21 mouse cellular contexts compared by ENCODE assay signal in genomic region chr6:84710831-84711230, GRCm38 (mm10).
"Had no signal": no experiment of that assay in that cellular context is flagged by ENCODE, and none has a peak within 500 bp of the region (broad histone marks: within the 10 kb centered on the region; RNA-seq: fewer than 3 reads in every experiment).

No protein-coding gene starts in this region.

- H3K4me3 ChIP-seq: kidney, embryonic 15.5 days; left cerebral cortex, adult 2 months; limb, embryonic 12.5 days; limb, embryonic 15.5 days; liver, embryonic 12.5 days; liver, embryonic 15.5 days; lung, embryonic 15.5 days; megakaryocyte, embryonic 14.5 days; midbrain, embryonic 10.5 days; midbrain, embryonic 13.5 days had no signal

- H3K36me3 ChIP-seq: kidney, embryonic 15.5 days; limb, embryonic 12.5 days; limb, embryonic 15.5 days; liver, embryonic 12.5 days; liver, embryonic 15.5 days; lung, embryonic 15.5 days; midbrain, embryonic 10.5 days; midbrain, embryonic 13.5 days had no signal

- H3K4me2 ChIP-seq: kidney, embryonic 15.5 days; limb, embryonic 12.5 days; limb, embryonic 15.5 days; liver, embryonic 12.5 days; liver, embryonic 15.5 days; lung, embryonic 15.5 days; midbrain, embryonic 13.5 days had no signal

- H3K9ac ChIP-seq: kidney, embryonic 15.5 days; limb, embryonic 12.5 days; limb, embryonic 15.5 days; liver, embryonic 12.5 days; liver, embryonic 15.5 days; lung, embryonic 15.5 days; midbrain, embryonic 13.5 days had no signal

- DNase-seq: kidney, adult 8-10 months; kidney, postnatal 10 days; kidney, postnatal 36 days; layer of hippocampus, postnatal 36 days; lung, adult 18-20 months; lung, postnatal 10 days; lung, postnatal 36 days; right cerebral cortex, postnatal 25 days; spleen, adult 18-20 months; thymus, adult 18-20 months; thymus, postnatal 36 days had no signal

- H3K27ac ChIP-seq: kidney, embryonic 15.5 days; left cerebral cortex, adult 2 months; limb, embryonic 12.5 days; limb, embryonic 15.5 days; liver, embryonic 12.5 days; liver, embryonic 15.5 days; lung, embryonic 15.5 days; midbrain, embryonic 10.5 days; midbrain, embryonic 13.5 days had no signal

- ATAC-seq: liver, embryonic 12.5 days; midbrain, embryonic 13.5 days had no signal

- H3K9me3 ChIP-seq: kidney, embryonic 15.5 days; limb, embryonic 12.5 days; limb, embryonic 15.5 days; liver, embryonic 12.5 days; liver, embryonic 15.5 days; lung, embryonic 15.5 days; megakaryocyte, embryonic 14.5 days; midbrain, embryonic 10.5 days; midbrain, embryonic 13.5 days had no signal

- H3K4me1 ChIP-seq: kidney, embryonic 15.5 days; limb, embryonic 12.5 days; limb, embryonic 15.5 days; liver, embryonic 12.5 days; liver, embryonic 15.5 days; lung, embryonic 15.5 days; megakaryocyte, embryonic 14.5 days; midbrain, embryonic 10.5 days had no signal

- H3K27me3 ChIP-seq: kidney, embryonic 15.5 days; limb, embryonic 12.5 days; limb, embryonic 15.5 days; liver, embryonic 12.5 days; liver, embryonic 15.5 days; lung, embryonic 15.5 days; megakaryocyte, embryonic 14.5 days; midbrain, embryonic 13.5 days had no signal
